Mouse (Mus musculus): ENCODE results near the gene Ntrk2.
A peak's percentile ranks its signal among the peaks of the same experiment; 100 is the strongest.

Ntrk2 gene

GRCm38 (mm10) chr13:58971449-58971903 is 165.1 kb downstream of the Ntrk2 start:
- no peak for DNase-seq

DNA sequence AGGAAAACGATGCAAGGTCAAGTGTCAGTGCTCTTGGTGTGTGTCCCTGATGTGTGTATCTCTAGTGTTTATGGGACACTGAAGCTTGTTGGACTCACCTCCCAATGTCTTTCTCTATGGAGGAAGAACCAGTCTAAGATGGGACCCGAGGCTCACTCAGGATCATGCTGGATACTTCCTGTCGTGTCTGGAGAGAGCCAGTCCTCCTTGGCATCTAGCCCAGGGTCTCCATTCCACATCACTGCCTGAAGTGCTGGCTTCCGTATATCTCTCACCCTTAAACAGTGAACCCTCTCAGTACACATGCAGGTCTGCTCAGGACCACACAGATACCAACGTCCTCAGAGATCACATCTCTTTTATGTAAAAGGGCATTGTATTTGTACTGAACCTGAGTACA is 166.1 kb downstream of the Ntrk2 start:
- no peak for DNase-seq

DNA sequence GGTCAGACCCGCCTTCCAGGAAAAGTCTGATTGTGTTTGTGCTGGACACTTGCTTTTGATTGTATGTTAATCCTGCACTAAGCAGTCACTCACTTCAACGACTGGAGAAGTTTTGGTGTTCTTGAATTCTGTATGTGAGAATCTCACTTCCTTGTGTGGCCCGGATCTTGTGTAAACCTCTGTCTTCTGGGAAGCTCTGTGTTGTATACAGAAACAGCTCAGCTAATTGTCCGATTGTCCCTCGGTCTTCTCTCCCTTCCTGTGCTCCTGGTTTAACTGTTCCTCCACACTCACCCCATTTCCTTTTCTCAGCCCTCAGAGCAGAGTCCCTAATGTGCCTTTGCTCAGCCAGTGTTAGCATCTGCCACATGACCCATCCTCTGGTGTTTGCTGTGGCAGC is 190.1 kb downstream of the Ntrk2 start:
- DNase-seq = no peak

- peak in 1 of 2 experiments; percentile 16 for DNase-seq
These were observed 191.4 kb downstream of the Ntrk2 start for GRCm38 (mm10) chr13:58997763-58998162.

GRCm38 (mm10) chr13:58999373-59000053 is 193.1 kb downstream of the Ntrk2 start:
- no peak for DNase-seq

- no peak for DNase-seq
These were observed 196.8 kb downstream of the Ntrk2 start for GRCm38 (mm10) chr13:59002943-59003806.

- DNase-seq = no peak
These were observed 197.4 kb downstream of the Ntrk2 start for GRCm38 (mm10) chr13:59003807-59004173.

DNA sequence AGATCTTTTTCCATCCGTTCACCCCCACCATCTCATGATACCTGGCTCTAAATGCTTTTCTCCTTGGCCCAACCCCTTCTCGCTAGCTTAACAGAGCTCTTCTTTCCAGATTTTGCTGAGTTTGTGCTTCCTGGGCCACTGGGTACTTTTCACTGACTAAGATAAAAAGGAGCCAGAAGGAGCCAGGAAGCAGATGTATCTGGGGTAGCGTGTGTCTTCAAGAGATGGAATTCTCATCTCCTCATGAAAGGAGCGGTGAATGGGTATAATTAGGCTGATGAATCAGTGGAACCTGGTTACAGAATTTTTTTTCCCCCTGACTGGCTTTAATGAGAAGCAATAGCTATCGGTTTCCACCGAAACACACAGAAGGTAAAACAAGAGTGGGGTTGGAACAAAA is 198.2 kb downstream of the Ntrk2 start:
- no peak for DNase-seq

DNA sequence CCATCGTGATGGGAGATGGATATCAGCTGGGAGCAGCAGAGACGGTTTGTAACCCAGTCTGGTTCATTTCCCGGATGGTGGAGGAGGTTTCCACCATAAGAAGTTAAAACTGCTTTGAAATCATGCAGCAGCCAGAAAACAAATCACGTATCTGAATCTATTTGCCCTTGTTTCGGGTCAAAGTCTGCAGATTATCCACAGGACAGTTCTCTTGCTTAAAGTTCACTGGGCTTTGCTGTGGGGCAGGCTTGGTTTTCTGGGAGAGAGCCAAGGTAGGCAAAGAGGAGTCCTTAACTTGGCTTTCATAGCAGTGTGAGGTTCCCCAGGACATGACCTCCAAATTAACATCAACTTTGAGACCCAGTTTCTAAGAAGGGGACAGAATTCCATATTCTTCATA is 203.5 kb downstream of the Ntrk2 start:
- no peak for DNase-seq

GRCm38 (mm10) chr13:59010893-59011529 is 204.6 kb downstream of the Ntrk2 start:
- DNase-seq = peak; percentile 38 to 41

GRCm38 (mm10) chr13:59011530-59011903 is 205.1 kb downstream of the Ntrk2 start:
- peak; percentile 76 to 77 for DNase-seq

DNA sequence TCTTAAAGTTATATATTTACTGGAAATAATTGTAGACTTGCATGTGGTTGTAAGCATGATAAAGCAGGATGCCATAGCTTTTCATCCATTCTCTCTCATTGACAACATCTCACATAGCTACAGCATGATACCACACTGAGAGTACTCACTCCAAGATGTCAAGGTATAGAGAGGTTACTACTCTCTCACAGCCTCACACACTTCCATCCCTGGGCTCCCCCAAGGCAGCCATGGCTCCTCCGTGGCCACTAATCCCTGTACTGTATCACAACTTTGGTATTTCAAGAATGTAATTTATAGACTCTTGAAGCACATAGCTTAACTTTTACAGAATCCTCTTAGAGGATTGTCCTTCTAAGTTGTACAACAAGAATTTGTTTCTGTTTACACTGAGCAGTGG is 209.0 kb downstream of the Ntrk2 start:
- DNase-seq = no peak

DNA sequence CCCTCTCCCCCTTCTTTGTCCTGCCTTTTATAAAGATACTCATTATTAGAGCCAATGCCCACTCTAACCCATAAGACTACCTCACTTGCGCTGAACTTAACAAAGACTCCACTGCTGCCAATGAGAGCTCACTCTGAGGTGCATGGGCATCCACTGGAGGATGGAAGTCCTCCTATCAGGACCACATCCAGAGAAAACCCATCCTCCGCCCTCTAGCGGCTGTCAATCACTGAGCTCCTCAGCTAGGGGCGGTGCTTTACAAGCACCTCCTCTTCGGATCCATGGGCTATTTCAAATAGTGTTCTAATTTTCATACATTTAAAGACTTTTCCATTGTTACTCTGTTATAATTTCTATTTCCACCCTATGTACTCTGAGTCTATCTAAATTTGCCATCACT is 210.8 kb downstream of the Ntrk2 start:
- DNase-seq = no peak

- DNase-seq = peak; percentile 28 to 36
These were observed 216.1 kb downstream of the Ntrk2 start for GRCm38 (mm10) chr13:59022251-59023042.

DNA sequence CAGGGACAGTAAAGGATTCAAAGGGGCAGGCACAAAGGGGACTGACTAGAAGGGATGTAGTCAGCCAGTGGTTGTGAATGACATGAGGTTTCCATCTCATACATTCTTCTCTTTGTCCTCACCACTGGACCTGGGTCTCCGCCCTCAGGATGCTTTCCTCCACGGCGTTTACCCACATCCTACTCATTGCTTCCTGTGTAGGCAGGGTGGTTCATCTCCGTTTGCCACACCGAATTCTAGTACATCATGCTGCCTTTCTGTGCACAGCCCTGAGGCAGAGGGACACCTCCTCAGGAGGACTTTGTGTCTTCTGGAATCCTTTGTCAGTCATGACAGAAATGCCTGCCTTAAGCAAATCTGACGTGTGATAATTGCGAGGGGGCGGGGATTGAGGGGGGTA is 219.3 kb downstream of the Ntrk2 start:
- DNase-seq = no peak

- DNase-seq = peak; percentile 36 to 42
These were observed 221.1 kb downstream of the Ntrk2 start for GRCm38 (mm10) chr13:59027436-59027835.

GRCm38 (mm10) chr13:59028546-59028945 is 222.2 kb downstream of the Ntrk2 start:
- DNase-seq = no peak

- no peak for DNase-seq
These were observed 224.2 kb downstream of the Ntrk2 start for GRCm38 (mm10) chr13:59030574-59030973.

DNA sequence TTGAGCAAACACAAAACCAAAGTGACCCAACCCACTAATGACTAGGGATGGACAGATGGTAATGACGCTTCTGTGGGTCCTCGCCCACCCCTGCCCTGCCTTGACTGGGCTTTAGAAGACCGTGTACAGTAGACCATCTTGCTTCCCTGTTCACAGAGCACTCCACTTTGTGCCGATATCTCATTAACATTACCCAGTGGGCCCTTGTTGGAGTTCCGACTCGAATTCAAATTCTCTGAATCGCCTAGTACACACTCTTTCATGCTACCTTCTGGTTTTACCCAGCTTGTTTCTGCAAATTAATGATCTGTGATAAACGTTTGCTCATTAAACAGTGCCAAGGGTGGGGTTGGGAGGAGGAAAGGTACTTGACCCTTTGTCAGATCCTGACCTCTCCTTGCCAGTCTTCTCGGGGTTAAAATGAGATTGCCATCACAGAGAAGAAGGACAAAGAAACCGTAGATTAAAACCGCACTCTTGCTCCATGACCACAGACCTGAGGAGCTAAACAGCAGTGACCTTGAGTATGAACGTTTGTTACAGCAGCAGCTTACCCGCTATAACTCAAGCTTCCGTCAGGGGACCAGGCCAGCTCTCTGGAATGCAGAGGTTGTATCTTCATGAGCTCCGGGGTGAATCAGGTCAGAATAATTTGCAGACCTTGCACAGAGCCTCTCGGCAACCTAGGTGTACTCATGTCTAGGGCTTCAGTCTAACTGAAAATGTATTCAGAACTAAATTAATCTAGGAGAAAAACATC is 234.0 kb downstream of the Ntrk2 start:
- DNase-seq = no peak

DNA sequence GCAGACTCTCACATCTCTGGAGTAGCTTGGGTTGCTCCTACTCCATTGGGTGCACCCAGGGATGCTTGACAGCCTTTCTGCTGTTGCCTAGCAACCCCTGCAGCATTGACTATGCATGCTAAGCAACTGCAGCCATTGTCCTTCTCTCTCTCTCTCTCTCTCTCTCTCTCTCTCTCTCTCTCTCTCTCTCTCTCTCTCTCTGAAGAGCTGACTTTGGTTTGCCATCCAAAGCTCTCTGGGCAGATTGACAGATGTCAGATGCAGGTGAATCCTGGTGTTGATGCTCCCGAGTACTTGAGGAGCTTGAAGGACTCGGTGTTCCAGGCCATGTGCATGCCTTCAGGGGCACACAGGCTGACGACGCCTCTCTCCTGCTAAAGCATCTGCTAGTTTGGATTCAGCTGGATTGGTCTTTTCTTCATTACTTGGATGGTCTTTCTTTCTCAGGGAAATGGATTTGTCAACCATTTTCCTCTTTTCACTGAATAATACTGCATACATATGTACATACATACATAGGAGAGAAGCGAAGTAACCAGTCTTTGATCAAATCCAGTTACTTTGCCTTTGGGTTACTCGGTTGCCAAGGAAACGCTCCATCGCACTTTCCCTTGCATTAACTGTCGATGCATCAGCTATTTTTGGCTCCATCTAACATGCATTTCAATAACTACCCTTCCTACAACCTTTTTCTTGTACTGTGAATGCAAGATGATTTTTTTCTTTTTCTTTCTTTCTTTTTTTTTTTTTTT is 234.8 kb downstream of the Ntrk2 start:
- peak in 1 of 2 experiments; percentile 35 for DNase-seq

GRCm38 (mm10) chr13:59052188-59052587 is 245.8 kb downstream of the Ntrk2 start:
- DNase-seq = no peak
